Mouse (Mus musculus) forelimb bud, embryonic 11.5 days (tissue): ENCODE data around the gene 4930539E08Rik.
A peak's percentile ranks its signal among the peaks of the same experiment; 100 is the strongest.

Experiments
- DNase-seq: peaks from one replicate; pipeline ENCODE4 v3.0.0-alpha.2; 2012; ENCODE audit warnings: low read depth, low spot score

Gene 4930539E08Rik

DNA sequence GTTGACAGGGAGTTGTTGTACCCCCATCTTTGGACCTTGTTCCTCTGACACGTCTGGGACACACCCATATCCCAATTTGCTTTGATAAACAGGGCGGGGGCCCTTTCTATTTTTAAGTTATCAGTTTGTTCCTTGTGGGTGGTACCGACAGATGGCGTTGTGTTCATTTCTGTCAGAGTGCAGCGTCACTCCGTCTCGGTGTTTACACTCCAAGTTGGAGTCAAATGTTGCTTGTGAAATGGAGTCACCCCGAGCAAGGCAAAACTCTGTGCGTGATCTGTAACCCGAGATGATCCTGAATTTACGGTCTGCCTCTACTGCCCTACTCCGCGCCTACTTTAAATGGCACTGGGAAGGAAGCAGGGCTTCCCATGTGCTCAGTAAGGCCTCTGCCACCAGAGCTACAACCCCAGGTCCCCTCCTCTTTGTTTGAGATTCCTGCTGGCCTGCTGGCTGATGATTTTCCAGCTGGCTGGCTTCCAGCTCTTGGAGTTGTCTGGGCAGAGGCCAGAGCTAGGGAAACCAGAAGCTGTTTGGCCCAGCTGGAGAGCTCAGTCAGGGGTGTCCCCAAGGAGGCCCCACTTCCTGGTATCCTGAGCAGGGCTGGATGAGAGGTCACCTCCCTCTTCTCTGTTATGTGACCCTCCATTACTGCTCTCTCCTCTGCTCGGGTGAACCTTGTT lies 15.4 kb upstream of the 4930539E08Rik start:
- DNase-seq: peak; percentile 60

DNA sequence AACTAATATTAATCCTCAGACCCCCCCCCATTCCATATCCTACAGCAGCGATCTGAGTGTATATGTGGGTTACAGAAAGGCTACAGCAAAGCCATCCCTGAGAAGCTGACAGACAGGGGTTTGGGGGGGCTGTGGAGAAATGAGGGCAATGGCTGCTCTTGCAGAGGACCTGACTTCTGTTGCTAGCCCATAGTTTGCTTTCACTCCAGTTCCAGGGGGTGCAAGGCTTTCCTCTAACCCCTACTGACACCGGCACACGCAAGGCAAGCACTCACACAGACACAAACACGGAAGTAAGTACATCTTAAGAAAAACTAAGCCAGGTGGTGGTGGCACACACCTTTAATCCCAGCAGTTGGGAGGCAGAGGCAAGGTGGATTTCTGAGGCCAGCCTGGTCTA lies 14.2 kb upstream of the 4930539E08Rik start:
- no peak for DNase-seq

DNA sequence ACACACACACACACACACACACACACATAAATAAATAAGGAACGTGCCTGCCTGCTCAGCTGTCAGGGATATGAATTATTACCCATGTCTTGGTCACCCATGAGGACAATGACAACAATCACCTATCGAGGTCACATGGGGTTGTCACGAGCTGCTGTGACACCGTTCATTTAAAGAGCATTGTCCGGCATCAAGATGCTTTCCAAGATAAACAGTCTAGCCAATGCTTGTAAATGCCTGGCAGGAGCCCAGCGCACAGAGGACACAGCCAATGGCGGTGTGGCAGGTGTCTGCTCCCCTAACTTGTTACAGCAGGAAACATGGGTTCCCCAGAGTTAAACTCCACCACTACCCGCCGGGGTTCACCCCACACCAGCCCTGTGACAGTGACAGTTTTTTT lies 12.9 kb upstream of the 4930539E08Rik start:
- DNase-seq: no peak

- peak; percentile 53 for DNase-seq
These were observed 11.9 kb upstream of the 4930539E08Rik start for GRCm38 (mm10) chr17:28926866-28927635.

DNA sequence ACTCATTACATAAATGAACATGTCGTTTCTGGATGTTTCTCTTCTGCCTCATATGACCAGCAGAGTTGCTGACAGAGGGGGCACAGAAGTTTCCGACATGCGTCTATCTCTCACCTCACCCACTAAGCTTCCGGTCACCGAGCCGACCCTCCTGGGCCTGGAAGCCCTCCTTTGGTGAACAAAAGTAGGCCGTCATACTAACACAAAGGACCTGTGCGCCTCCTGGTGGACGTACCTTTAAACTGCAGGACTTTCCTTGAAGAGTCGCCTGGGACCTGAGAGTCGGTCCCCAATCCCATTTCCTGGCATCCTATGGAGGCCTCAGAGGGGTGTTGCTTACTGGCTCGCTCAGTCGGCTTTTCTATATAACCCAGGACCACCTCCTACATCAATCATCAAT lies 11.3 kb upstream of the 4930539E08Rik start:
- DNase-seq: peak; percentile 83

DNA sequence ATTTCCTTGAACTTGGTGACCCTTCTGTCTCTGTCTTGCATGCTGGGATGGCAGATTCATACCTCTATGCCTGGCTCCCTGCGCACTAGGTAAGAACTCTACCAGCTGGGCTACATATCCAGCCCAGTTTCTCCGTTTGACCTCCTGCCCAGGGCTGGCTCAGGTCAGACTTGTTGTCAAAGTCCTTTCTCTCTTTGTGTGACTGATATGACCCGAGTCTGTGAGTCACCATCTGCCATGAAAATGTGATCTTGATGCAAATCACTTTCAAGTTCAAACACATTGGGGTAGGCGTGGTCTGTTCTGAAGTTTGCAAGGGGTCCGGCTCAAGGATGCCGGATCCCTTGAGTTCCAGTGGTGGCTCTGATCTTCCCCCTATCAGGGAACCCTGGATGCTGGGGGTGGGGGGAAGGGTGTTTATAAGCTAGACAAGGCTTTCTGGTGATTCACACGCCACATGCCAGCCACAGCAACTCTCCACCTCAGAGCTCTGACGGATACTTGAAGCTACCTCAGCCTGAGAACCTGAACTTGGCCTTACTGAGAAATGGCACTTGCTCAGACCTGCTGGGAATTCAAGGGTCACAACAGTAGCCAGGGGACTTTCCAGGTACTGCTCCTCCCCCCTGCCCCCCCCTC lies 10.0 kb upstream of the 4930539E08Rik start:
- no peak for DNase-seq

GRCm38 (mm10) chr17:28922096-28922495 lies 7.0 kb upstream of the 4930539E08Rik start:
- DNase-seq: no peak

DNA sequence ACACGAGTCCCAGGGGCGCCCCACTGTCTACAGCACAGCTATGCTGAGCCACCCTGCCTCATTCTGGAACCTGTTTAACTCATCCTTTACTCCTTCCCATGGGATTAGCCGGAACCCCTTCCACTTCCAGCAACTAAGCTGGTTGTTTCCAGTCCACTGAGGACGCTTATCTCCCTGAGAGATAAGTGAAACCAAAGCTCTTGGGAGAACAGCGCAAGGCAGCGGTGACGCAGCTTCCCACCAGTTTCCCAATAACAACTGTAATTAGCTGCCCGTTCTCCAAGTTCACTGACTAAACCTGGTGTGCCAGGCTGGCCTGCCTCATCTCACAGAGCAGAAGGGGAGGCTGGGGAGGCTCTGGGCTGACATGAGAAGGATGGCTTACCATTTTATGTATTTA lies 6.0 kb upstream of the 4930539E08Rik start:
- DNase-seq: no peak

DNA sequence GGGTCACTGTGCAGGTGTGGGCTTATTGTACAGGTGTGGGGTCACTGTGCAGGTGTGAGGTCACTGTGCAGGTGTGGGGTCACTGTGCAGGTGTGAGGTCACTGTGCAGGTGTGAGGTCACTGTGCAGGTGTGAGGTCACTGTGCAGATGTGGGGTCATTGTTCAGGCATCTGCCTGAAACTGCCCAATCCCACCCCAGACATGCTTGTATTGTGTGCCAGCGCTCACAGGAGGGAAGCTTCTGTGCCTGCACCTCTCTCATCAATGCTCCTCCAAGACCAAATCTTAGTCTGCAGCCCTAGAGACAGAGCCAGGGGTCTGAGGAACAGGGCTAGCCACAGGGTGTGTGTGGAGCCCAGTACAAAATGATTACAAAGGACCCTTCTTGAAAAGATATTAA lies 1.4 kb upstream of the 4930539E08Rik start:
- DNase-seq: no peak

- DNase-seq: no peak
These were observed 1.2 kb downstream of the 4930539E08Rik start for GRCm38 (mm10) chr17:28913940-28914339.

- no peak for DNase-seq
These were observed 1.9 kb downstream of the 4930539E08Rik start for GRCm38 (mm10) chr17:28913200-28913599.

GRCm38 (mm10) chr17:28910139-28910538 lies 5.0 kb downstream of the 4930539E08Rik start:
- DNase-seq: no peak

GRCm38 (mm10) chr17:28909252-28909941 lies 5.7 kb downstream of the 4930539E08Rik start:
- peak; percentile 49 for DNase-seq

- DNase-seq: no peak
These were observed 7.2 kb downstream of the 4930539E08Rik start for GRCm38 (mm10) chr17:28907959-28908358.

- no peak for DNase-seq
These were observed 9.7 kb downstream of the 4930539E08Rik start for GRCm38 (mm10) chr17:28905377-28905916.

DNA sequence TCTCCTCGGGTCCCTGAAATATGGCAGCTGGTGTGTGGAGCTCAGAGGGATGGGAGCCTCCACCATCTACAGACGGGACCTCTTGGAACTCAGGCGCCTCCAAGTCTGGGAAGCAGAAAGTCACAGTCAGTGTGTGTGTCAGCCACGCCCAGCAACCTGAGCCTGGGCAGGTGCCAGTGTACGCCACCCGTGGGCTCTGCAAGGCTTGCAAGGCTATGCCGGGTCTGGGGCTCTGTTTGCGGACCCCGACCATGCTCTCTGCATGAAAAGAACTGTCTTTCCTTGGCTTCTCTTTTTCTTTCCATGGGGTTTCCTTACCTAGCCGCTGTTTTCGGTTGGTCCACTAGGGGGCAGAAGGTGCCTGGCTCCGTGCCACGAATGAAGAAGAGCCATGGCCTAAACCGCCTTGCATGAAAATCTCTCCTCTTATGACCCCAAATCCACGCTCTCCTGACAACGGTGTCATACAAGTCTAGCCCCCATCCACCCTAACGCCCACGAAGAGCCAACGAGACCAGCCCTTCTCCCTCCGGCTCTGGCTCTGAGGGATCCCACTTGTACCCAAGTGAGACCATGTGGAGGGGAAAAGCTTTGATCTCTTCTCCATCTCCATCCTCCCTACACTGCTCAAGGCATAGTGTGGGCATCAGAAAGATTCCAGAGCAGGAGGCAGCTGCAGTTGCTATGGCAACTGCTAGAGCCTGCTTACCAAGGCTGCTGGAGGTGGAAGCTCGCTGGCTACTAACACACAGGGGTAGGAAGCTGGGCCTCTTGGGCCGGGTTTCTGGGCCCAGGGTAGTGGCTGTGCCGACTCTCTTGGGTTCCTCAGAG lies 10.4 kb downstream of the 4930539E08Rik start:
- peak; percentile 53 for DNase-seq

- DNase-seq: no peak
These were observed 13.6 kb downstream of the 4930539E08Rik start for GRCm38 (mm10) chr17:28901559-28901958.

- DNase-seq: no peak
These were observed 15.7 kb downstream of the 4930539E08Rik start for GRCm38 (mm10) chr17:28899427-28899826.

DNA sequence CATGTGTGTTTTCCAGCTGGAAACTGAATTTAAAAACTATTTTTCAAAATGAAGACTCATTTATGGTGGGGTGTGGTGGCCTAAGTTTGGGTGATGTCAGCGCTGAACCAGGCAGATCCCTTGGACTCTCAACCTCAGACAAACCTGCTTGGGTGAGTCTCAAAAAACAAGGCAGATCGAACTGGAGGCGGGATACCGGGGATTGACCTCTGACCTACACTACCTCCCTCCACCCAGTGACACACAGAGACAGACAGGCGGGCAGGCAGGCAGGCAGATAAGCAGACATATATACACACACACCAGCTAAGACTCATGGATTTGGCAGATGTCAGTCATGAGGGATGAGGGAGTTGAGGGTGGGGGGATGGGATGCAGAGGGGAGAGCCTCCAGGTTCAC lies 16.9 kb downstream of the 4930539E08Rik start:
- no peak for DNase-seq

- DNase-seq: no peak
These were observed 17.3 kb downstream of the 4930539E08Rik start for GRCm38 (mm10) chr17:28897817-28898216.
